Mouse (Mus musculus): ENCODE results near the gene Pten. TPM values are rescaled to one million over a fixed set of nuclear protein-coding genes. Genes with fewer than 3 reads are reported as not detected.

Gene Pten
- total and polyA plus RNA-seq, 2 experiments from 2014 or later: 14.7 to 95.9 TPM

- ATAC-seq: no peak
- no peaks in the 10 kb centered on the region for H3K9me3 ChIP-seq (ENCODE audit: low read length)
- no peak overlapping the region for H3K27ac ChIP-seq
- no peak overlapping the region for H3K9ac ChIP-seq (replicated peaks; ENCODE audit: low read length)
- H3K36me3 ChIP-seq (ENCODE audit: insufficient read depth, low read length): no peaks in the 10 kb centered on the region
- 88% methylated on average over 2 of the region's 2 CpGs for WGBS
- H3K4me3 ChIP-seq (ENCODE audit: low read length): no peak overlapping the region
- H3K27me3 ChIP-seq (ENCODE audit: insufficient read depth, low read length): no peaks in the 10 kb centered on the region
- H3K4me1 ChIP-seq (ENCODE audit: insufficient read depth, low read length): no peaks in the 10 kb centered on the region
- no peak for DNase-seq (ENCODE audit: low spot score)
- no peak overlapping the region for H3K4me2 ChIP-seq (ENCODE audit: low read depth, low read length)
- TF ChIP-seq CTCF (IDR thresholded peaks at IDR 0.05; ENCODE audit: low read depth): no peak
These were observed 72.6 kb downstream of the Pten start for GRCm38 (mm10) chr19:32829871-32830270.

DNA sequence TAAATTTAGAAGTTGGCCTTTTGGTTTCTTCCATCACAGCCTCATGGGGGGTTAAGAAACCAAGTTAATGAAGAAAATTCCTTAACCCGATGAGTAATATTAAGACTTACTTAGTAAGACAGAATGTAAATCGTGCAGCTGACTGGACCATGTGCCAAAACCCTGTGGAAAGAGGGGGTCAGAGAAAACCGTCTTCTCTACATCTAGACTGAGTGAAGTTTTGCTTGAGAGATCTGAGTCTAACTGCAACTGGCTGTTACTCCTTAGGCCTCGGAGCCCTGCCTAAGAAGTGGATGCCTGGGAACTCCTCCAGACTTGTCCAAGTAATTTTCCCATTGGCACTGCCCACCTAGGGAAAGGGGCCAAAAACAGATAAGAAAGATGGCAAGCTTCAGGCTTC is 74.0 kb downstream of the Pten start:
- no peak for ATAC-seq

DNA sequence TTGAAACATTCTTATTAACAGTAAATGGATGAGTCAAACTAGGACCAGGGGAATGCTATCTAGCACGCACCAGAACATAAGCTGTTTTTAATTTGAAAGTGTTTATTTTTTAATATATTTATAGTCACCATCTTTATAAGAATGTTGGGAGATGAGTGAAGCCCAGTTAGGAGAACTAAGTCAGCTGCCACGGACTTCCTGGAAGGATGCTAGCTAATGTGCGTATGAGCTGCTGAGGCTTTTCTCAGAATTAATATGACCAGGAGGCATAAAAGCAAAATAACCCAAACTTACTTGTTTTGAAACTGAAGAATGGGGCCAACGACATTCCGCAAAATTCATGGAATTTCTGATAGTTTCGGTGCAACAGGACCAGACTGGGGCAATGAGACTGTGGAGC is 83.2 kb downstream of the Pten start:
- H3K4me2 ChIP-seq (ENCODE audit: low read depth, low read length): no peak overlapping the region
- TF ChIP-seq CTCF (IDR thresholded peaks at IDR 0.05; ENCODE audit: low read depth): no peak
- no peak for DNase-seq (ENCODE audit: low spot score)
- no peaks in the 10 kb centered on the region for H3K9me3 ChIP-seq (ENCODE audit: low read length)
- no peak overlapping the region for H3K27ac ChIP-seq
- no peak for ATAC-seq
- no peak overlapping the region for H3K4me3 ChIP-seq (ENCODE audit: low read length)
- no peaks in the 10 kb centered on the region for H3K27me3 ChIP-seq (ENCODE audit: insufficient read depth, low read length)
- 95% methylated on average over 6 of the region's 6 CpGs for WGBS
- H3K4me1 ChIP-seq (ENCODE audit: insufficient read depth, low read length): no peaks in the 10 kb centered on the region
- H3K9ac ChIP-seq (replicated peaks; ENCODE audit: low read length): no peak overlapping the region
- H3K36me3 ChIP-seq (ENCODE audit: insufficient read depth, low read length): no peaks in the 10 kb centered on the region

More for the DNA sequence above, 74.0 kb downstream of the Pten start:
- H3K4me3 ChIP-seq (ENCODE audit: low read length): no peak overlapping the region
- TF ChIP-seq CTCF (IDR thresholded peaks at IDR 0.05; ENCODE audit: low read depth): no peak
- no peaks in the 10 kb centered on the region for H3K4me1 ChIP-seq (ENCODE audit: insufficient read depth, low read length)
- H3K9ac ChIP-seq (replicated peaks; ENCODE audit: low read length): no peak overlapping the region
- 76% methylated on average over 4 of the region's 4 CpGs for WGBS
- H3K36me3 ChIP-seq (ENCODE audit: insufficient read depth, low read length): no peaks in the 10 kb centered on the region
- H3K4me2 ChIP-seq (ENCODE audit: low read depth, low read length): no peak overlapping the region
- H3K9me3 ChIP-seq (ENCODE audit: low read length): no peaks in the 10 kb centered on the region
- no peak overlapping the region for H3K27ac ChIP-seq
- no peaks in the 10 kb centered on the region for H3K27me3 ChIP-seq (ENCODE audit: insufficient read depth, low read length)
- DNase-seq (ENCODE audit: low spot score): no peak

DNA sequence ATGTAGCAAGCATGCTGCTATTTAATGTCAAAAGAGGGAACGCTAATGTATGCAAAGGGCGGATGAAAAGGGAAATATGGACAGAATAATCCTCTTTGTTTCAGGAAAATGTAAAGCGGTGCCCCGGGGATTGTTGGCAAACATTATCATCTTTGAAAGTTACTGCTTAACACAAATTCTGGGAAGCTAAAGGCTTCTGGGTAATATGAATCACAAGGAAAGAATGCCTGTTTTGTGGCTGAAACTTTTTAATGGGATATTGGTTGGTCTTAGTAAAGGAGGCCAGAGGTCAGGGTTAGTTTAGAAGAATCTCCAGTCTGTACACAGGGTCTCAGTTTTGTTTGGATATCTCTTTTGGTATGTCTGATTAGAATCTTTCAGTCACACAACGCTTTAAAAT is 87.2 kb downstream of the Pten start:
- Histone ChIP-seq H3K27ac (no peak overlapping the region), H3K9me3 (ENCODE audit: low read length) (0 out of 2 replicates have a peak, but pooled peaks cover 2% of the 10 kb centered on the region), H3K36me3 (ENCODE audit: insufficient read depth, low read length) (no peaks in the 10 kb centered on the region), H3K27me3 (ENCODE audit: insufficient read depth, low read length) (no peaks in the 10 kb centered on the region), H3K4me3 (ENCODE audit: low read length) (no peak overlapping the region), H3K4me1 (ENCODE audit: insufficient read depth, low read length) (no peaks in the 10 kb centered on the region), H3K4me2 (ENCODE audit: low read depth, low read length) (no peak overlapping the region), H3K9ac (replicated peaks; ENCODE audit: low read length) (no peak overlapping the region)
- ATAC-seq: no peak
- no peak for TF ChIP-seq CTCF (IDR thresholded peaks at IDR 0.05; ENCODE audit: low read depth)
- no peak for DNase-seq (ENCODE audit: low spot score)
- WGBS: 67% methylated on average over 5 of the region's 5 CpGs

DNA sequence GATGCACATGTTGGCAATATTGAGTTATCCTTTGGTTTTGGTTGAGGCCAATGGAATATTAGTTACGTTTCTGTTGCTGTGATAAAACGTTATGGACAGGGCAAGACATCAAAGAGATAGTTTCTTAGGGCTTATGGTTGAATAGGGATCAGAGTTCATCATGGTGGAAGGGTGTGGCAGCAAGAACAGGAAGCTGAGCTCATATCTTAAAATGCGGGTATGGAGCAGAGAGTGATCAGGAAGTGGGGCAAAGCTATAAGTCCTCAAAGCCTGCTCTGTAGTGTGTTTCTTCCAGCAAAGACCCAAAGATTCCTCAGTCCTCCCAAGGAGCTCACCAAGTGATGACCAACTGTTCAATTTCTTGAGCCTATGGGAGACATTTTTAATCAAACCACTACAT is 90.7 kb downstream of the Pten start:
- Histone ChIP-seq H3K27ac (no peak overlapping the region), H3K4me3 (ENCODE audit: low read length) (no peak overlapping the region), H3K36me3 (ENCODE audit: insufficient read depth, low read length) (no peaks in the 10 kb centered on the region), H3K27me3 (ENCODE audit: insufficient read depth, low read length) (no peaks in the 10 kb centered on the region), H3K9ac (replicated peaks; ENCODE audit: low read length) (no peak overlapping the region), H3K9me3 (ENCODE audit: low read length) (0 out of 2 replicates have a peak, but pooled peaks cover 2% of the 10 kb centered on the region), H3K4me2 (ENCODE audit: low read depth, low read length) (no peak overlapping the region), H3K4me1 (ENCODE audit: insufficient read depth, low read length) (no peaks in the 10 kb centered on the region)
- ATAC-seq (no peak), DNase-seq (ENCODE audit: low spot score) (no peak)
- no peak for TF ChIP-seq CTCF (IDR thresholded peaks at IDR 0.05; ENCODE audit: low read depth)
- 85% methylated on average over 3 of the region's 3 CpGs for WGBS

DNA sequence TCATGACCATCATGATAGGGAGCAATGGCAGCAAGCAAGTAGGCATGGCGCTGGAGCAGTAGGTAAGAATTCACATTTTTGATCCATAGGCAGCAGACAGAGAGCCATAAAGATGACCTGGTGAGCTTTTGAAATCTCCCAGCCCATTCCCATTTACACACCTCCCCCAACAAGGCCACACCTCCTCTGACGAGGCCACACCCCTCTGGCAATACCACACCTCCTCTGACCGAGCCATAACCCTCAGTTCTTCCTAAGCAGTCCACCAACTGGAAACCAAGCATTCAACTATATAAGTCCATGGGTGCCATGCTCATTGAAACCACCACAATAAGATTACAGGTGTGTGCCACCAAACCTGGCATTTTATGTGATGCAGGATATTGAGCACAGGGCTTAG is 95.0 kb downstream of the Pten start:
- Histone ChIP-seq H3K27ac (no peak overlapping the region), H3K4me1 (ENCODE audit: insufficient read depth, low read length) (no peaks in the 10 kb centered on the region), H3K36me3 (ENCODE audit: insufficient read depth, low read length) (no peaks in the 10 kb centered on the region), H3K9ac (replicated peaks; ENCODE audit: low read length) (no peak overlapping the region), H3K9me3 (ENCODE audit: low read length) (0 out of 2 replicates have a peak, but pooled peaks cover 2% of the 10 kb centered on the region), H3K4me3 (ENCODE audit: low read length) (no peak overlapping the region), H3K4me2 (ENCODE audit: low read depth, low read length) (no peak overlapping the region), H3K27me3 (ENCODE audit: insufficient read depth, low read length) (no peaks in the 10 kb centered on the region)
- WGBS: 81% methylated on average over 3 of the region's 3 CpGs
- DNase-seq (ENCODE audit: low spot score): no peak
- no peak for TF ChIP-seq CTCF (IDR thresholded peaks at IDR 0.05; ENCODE audit: low read depth)
- no peak for ATAC-seq

GRCm38 (mm10) chr19:32861675-32862575 is 104.6 kb downstream of the Pten start:
- no peak overlapping the region for H3K9ac ChIP-seq (replicated peaks; ENCODE audit: low read length)
- TF ChIP-seq CTCF (IDR thresholded peaks at IDR 0.05; ENCODE audit: low read depth): no peak
- DNase-seq (ENCODE audit: low spot score) (no peak), ATAC-seq (no peak)
- H3K9me3 ChIP-seq (ENCODE audit: low read length): no peaks in the 10 kb centered on the region
- WGBS: 73% methylated on average over 12 of the region's 12 CpGs
- no peak overlapping the region for H3K4me3 ChIP-seq (ENCODE audit: low read length)
- peaks cover 4% of the 10 kb centered on the region; the same call in 1 of the 2 replicates for H3K4me1 ChIP-seq (ENCODE audit: insufficient read depth, low read length)
- no peak overlapping the region for H3K4me2 ChIP-seq (ENCODE audit: low read depth, low read length)
- H3K36me3 ChIP-seq (ENCODE audit: insufficient read depth, low read length): no peaks in the 10 kb centered on the region
- H3K27ac ChIP-seq: no peak overlapping the region
- H3K27me3 ChIP-seq (ENCODE audit: insufficient read depth, low read length): no peaks in the 10 kb centered on the region

Data from hindbrain, postnatal 0 days (tissue).